ENCODE assay signal across 11 mouse cellular contexts in genomic region chr2:158510665-158511064, GRCm38 (mm10). TPM values are rescaled to one million over a fixed set of nuclear protein-coding genes. Genes with fewer than 3 reads are reported as not detected.
DNase-seq lines count a peak whose midpoint lies in the region; ATAC-seq lines count a peak whose summit lies in the region.
"Had no signal": no experiment of that assay in that cellular context is flagged by ENCODE, and none has a peak within 500 bp of the region (broad histone marks: within the 10 kb centered on the region; RNA-seq: fewer than 3 reads in every experiment).

No protein-coding gene starts in this region.

- DNase-seq in testis, postnatal 10 days (ENCODE audit: low spot score): peak; percentile 70
- DNase-seq in testis, postnatal 14 days (ENCODE audit: low spot score): no peak
- peak; percentile 67 for DNase-seq in gonadal fat pad, adult 2 months (ENCODE audit: low read depth)
- no peak for DNase-seq in liver, embryonic 13.5 days
- DNase-seq in urinary bladder, postnatal 14 days (ENCODE audit: low spot score): peak; percentile 92
- no peak for DNase-seq in embryo, embryonic 10.5 days (ENCODE audit: low spot score)
- DNase-seq: layer of hippocampus, adult 9-11 months had no signal

- no peak overlapping the region for H3K4me3 ChIP-seq in liver, embryonic 13.5 days (replicated peaks)
- no peak overlapping the region for H3K4me3 ChIP-seq in forebrain, embryonic 12.5 days (replicated peaks)
- no peak overlapping the region for H3K4me3 ChIP-seq in forebrain, embryonic 16.5 days (replicated peaks; ENCODE audit: low read length)
- H3K4me3 ChIP-seq: embryonic facial prominence, embryonic 12.5 days; neural tube, embryonic 12.5 days had no signal

- H3K9ac ChIP-seq in liver, embryonic 13.5 days: no peak overlapping the region
- H3K9ac ChIP-seq in forebrain, embryonic 12.5 days: no peak overlapping the region
- no peak overlapping the region for H3K9ac ChIP-seq in forebrain, embryonic 16.5 days (replicated peaks; ENCODE audit: low read depth, low read length)
- H3K9ac ChIP-seq: embryonic facial prominence, embryonic 12.5 days; neural tube, embryonic 12.5 days had no signal

- no peaks in the 10 kb centered on the region for H3K9me3 ChIP-seq in liver, embryonic 13.5 days (replicated peaks)
- no peaks in the 10 kb centered on the region for H3K9me3 ChIP-seq in forebrain, embryonic 12.5 days
- no peaks in the 10 kb centered on the region for H3K9me3 ChIP-seq in forebrain, embryonic 16.5 days (ENCODE audit: control insufficient read depth, low read length)
- H3K9me3 ChIP-seq: embryonic facial prominence, embryonic 12.5 days; neural tube, embryonic 12.5 days had no signal

- WGBS in liver, embryonic 13.5 days (ENCODE audit: insufficient replicate concordance): 74% methylated on average over 6 of the region's 6 CpGs
- 91% methylated on average over 6 of the region's 6 CpGs for WGBS in forebrain, embryonic 12.5 days
- 62% methylated on average over 6 of the region's 6 CpGs for WGBS in forebrain, embryonic 16.5 days

- H3K27me3 ChIP-seq in liver, embryonic 13.5 days: no peaks in the 10 kb centered on the region
- H3K27me3 ChIP-seq in forebrain, embryonic 12.5 days: no peaks in the 10 kb centered on the region
- H3K27me3 ChIP-seq in forebrain, embryonic 16.5 days (replicated peaks; ENCODE audit: control insufficient read depth, insufficient read depth, low read length): no peaks in the 10 kb centered on the region
- H3K27me3 ChIP-seq: embryonic facial prominence, embryonic 12.5 days; neural tube, embryonic 12.5 days had no signal

- ATAC-seq in liver, embryonic 13.5 days (ENCODE audit: low read depth): 0 out of 2 replicates have a peak, but pooled peaks have one; percentile 26
- ATAC-seq in forebrain, embryonic 12.5 days (ENCODE audit: low FRiP score): no peak
- ATAC-seq in forebrain, embryonic 16.5 days: no peak

- H3K36me3 ChIP-seq in liver, embryonic 13.5 days: no peaks in the 10 kb centered on the region
- H3K36me3 ChIP-seq in forebrain, embryonic 12.5 days (replicated peaks): no peaks in the 10 kb centered on the region
- no peaks in the 10 kb centered on the region for H3K36me3 ChIP-seq in forebrain, embryonic 16.5 days (ENCODE audit: control insufficient read depth, insufficient read depth)
- H3K36me3 ChIP-seq: embryonic facial prominence, embryonic 12.5 days; neural tube, embryonic 12.5 days had no signal

- no peaks in the 10 kb centered on the region for H3K4me1 ChIP-seq in liver, embryonic 13.5 days (replicated peaks)
- H3K4me1 ChIP-seq in forebrain, embryonic 12.5 days: no peaks in the 10 kb centered on the region
- no peaks in the 10 kb centered on the region for H3K4me1 ChIP-seq in forebrain, embryonic 16.5 days (replicated peaks; ENCODE audit: control insufficient read depth, insufficient read depth, low read length)
- H3K4me1 ChIP-seq: embryonic facial prominence, embryonic 12.5 days; neural tube, embryonic 12.5 days had no signal

- no peak overlapping the region for H3K4me2 ChIP-seq in liver, embryonic 13.5 days
- no peak overlapping the region for H3K4me2 ChIP-seq in forebrain, embryonic 12.5 days
- H3K4me2 ChIP-seq in forebrain, embryonic 16.5 days (ENCODE audit: low read length): no peak overlapping the region
- H3K4me2 ChIP-seq: embryonic facial prominence, embryonic 12.5 days; neural tube, embryonic 12.5 days had no signal

- no peak overlapping the region for H3K27ac ChIP-seq in liver, embryonic 13.5 days
- no peak overlapping the region for H3K27ac ChIP-seq in forebrain, embryonic 12.5 days
- H3K27ac ChIP-seq in forebrain, embryonic 16.5 days (ENCODE audit: low read length): no peak overlapping the region
- H3K27ac ChIP-seq: embryonic facial prominence, embryonic 12.5 days; neural tube, embryonic 12.5 days had no signal

RNA-seq across cellular contexts. Expression of gene Arhgap40, which starts 1.9 kb away (rescaled TPM):
- polyA plus RNA-seq in gonadal fat pad, adult 2 months (2012; rRNA removed): 4.7 and 5.4 TPM in 2 replicates
- not detected in 2 replicates for polyA plus RNA-seq in liver, embryonic 13.5 days (2015; fragmentation: Nextera tagmentation; extraction: Ambion mirVana)
- 0.36 and 0.81 TPM in 2 replicates for polyA plus RNA-seq in forebrain, embryonic 12.5 days (2016; fragmentation: Nextera tagmentation; extraction: Ambion mirVana)
- 0.94 TPM in 1 of 2 replicates, not detected in the other for polyA plus RNA-seq in forebrain, embryonic 16.5 days (2015; fragmentation: Nextera tagmentation; extraction: Ambion mirVana)

RNA-seq across cellular contexts. Expression of gene Adig, which starts 8.3 kb away (rescaled TPM):
- polyA plus RNA-seq in gonadal fat pad, adult 2 months (2012; rRNA removed): 211 and 252 TPM in 2 replicates
- polyA plus RNA-seq in liver, embryonic 13.5 days (2015; fragmentation: Nextera tagmentation; extraction: Ambion mirVana): not detected in 2 replicates
- polyA plus RNA-seq in forebrain, embryonic 12.5 days (2016; fragmentation: Nextera tagmentation; extraction: Ambion mirVana): not detected in 2 replicates
- not detected in 2 replicates for polyA plus RNA-seq in forebrain, embryonic 16.5 days (2015; fragmentation: Nextera tagmentation; extraction: Ambion mirVana)
- polyA plus RNA-seq: embryonic facial prominence, embryonic 12.5 days; neural tube, embryonic 12.5 days had no signal

Comparison
In these comparisons a context has a peak if more than half of its experiments do, and no peak if none do; other contexts are left out.
1. DNase-seq: peak in testis, postnatal 10 days (single experiment), gonadal fat pad, adult 2 months (single experiment) and urinary bladder, postnatal 14 days (single experiment); none in testis, postnatal 14 days (single experiment), liver, embryonic 13.5 days (single experiment) and embryo, embryonic 10.5 days (single experiment).
2. RNA of gene Adig, which starts 8.3 kb away (polyA plus RNA-seq): 211 to 252 TPM in gonadal fat pad, adult 2 months; not detected in forebrain, embryonic 12.5 days, not detected in liver, embryonic 13.5 days and not detected in forebrain, embryonic 16.5 days; every median in the first group is over 100 times any median in the second.